Mouse (Mus musculus) colon, adult 2 months (tissue): Measurements from ENCODE around the gene Kcnj5. TPM values are rescaled to one million over a fixed set of nuclear protein-coding genes. Genes with fewer than 3 reads are reported as not detected.

Experiments used
- polyA plus RNA-seq: library from polyadenylated mRNA; depleted of rRNA; stranded (reverse); fragments of >200 nt; gene quantifications from 2 replicates; pipeline ENCODE4 v1.2.3, GENCODE M21; 2012; rRNA removed

Gene Kcnj5
- 0.32 and 0.58 TPM in 2 replicates for polyA plus RNA-seq

DNA sequence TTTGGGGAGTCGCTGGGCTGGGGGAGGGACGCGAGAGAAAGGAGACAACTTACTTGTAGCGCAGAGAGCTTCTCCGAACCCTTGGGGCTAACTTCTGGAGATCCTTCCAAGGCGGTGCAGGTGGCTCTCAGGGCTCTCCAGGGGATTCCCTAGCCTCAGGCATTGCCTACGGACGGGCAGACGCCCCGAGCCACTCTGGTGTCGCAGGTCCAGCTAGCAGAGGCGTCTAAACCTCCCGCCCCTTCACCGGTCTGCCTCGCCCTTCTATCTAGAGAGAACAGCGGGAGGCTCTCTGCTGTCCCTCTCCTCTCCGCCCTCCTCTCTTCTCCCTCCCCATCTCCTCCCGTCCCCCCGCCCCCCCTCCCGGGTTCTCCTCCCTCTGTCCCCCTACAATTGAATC is at the start of gene Kcnj5:
Gene Kcnj5 (minus strand): TSS at position 300 of the 400 bp plus-strand sequence.

DNA sequence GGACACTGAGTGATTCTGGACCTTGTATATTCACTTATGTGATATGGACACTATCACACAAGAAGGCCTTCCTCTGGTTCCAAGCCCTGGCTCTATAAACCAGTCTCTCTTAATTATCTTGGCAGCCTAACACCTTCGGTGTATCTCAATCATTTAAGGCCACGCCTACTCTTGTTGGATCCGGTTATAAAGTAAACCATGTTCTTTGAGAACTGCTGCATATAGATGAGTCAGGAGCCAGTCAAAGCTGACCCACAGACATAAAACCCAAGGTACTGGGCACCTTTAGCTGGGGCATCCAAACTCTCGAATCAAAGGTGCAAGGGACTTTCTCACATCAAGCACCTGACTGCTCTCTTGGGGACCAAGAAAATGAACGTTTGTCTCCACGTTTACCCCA is 28.1 kb upstream of the Kcnj5 start, which contains the start of gene Kcnj1:
Gene Kcnj1 (plus strand): TSS at position 292 of the 400 bp plus-strand sequence.

Other genes with a start within 250 kb of the Kcnj5 start
- gene Arhgap32, start 228.2 kb downstream of the Kcnj5 start, polyA plus RNA-seq = 7.3 and 9.4 TPM in 2 replicates
- not detected in 2 replicates for gene Kcnj1, start 28.1 kb upstream of the Kcnj5 start, polyA plus RNA-seq
- 2.3 and 2.7 TPM in 2 replicates for gene Fli1, start 198.5 kb upstream of the Kcnj5 start, polyA plus RNA-seq